Mouse (Mus musculus): Measurements from ENCODE around the gene Aanat. TPM values are rescaled to one million over a fixed set of nuclear protein-coding genes. Genes with fewer than 3 reads are reported as not detected.
A peak's percentile ranks its signal among the peaks of the same experiment; 100 is the strongest.
"Not testable (repeated sequence)": the region's sequence is repeated elsewhere in the genome, so short reads cannot be mapped to it uniquely, and the experiment has no call there.

Gene Aanat
- total RNA-seq, 2 experiments from 2014 or later = 0.64 to 1.5 TPM

GRCm38 (mm10) chr11:116624131-116624832, 38.0 kb downstream of the Aanat start:
- intact Hi-C loops (cut with DNase I) = no loop called here
- DNase-seq (ENCODE audit: low spot score in 2 of 2) = peak in 1 of 2 experiments; percentile 38

- DNase-seq (ENCODE audit: low spot score in 2 of 2) = no peak
- intact Hi-C loops (cut with DNase I) = loop anchor here (5.0 kb wide), 1 partner anchor 128 kb away; no protein-coding TSS in a partner anchor
Measured at GRCm38 (mm10) chr11:116625081-116626000, 39.1 kb downstream of the Aanat start.

- intact Hi-C loops (cut with DNase I) = loop anchor here (5.0 kb wide), 1 partner anchor 129 kb away; no protein-coding TSS in a partner anchor
- no peak for DNase-seq (ENCODE audit: low spot score in 2 of 2)
Measured at GRCm38 (mm10) chr11:116626299-116627071, 40.3 kb downstream of the Aanat start, which contains the start of gene Rhbdf2. Gene Rhbdf2 (minus strand): TSS chr11:116627019.

- no peak for DNase-seq (ENCODE audit: low spot score in 2 of 2)
- intact Hi-C loops (cut with DNase I) = loop anchor here (1.0 to 5.0 kb wide), 3 partner anchors 41 to 130 kb away; partner anchors contain the start of gene Aanat
Measured at GRCm38 (mm10) chr11:116627072-116628020, 41.1 kb downstream of the Aanat start.

- intact Hi-C loops (cut with DNase I) = loop anchor here (1.0 to 5.0 kb wide), 3 partner anchors 42 to 131 kb away; partner anchors contain the start of gene Aanat
- peak; percentile 89 to 91 for DNase-seq (ENCODE audit: low spot score in 2 of 2)
Measured at GRCm38 (mm10) chr11:116628712-116629111, 42.5 kb downstream of the Aanat start.

- intact Hi-C loops (cut with DNase I) = loop anchor here (2.0 to 5.0 kb wide), 2 partner anchors 43 to 132 kb away; partner anchors contain the start of gene Aanat
- DNase-seq (ENCODE audit: low spot score in 2 of 2) = no peak
Measured at GRCm38 (mm10) chr11:116629472-116629871, 43.2 kb downstream of the Aanat start.

GRCm38 (mm10) chr11:116630171-116630965, 44.1 kb downstream of the Aanat start:
- intact Hi-C loops (cut with DNase I) = no loop called here
- no peak for DNase-seq (ENCODE audit: low spot score in 2 of 2)

GRCm38 (mm10) chr11:116632962-116633361, 46.7 kb downstream of the Aanat start:
- intact Hi-C loops (cut with DNase I) = no loop called here
- DNase-seq (ENCODE audit: low spot score in 2 of 2) = no peak

GRCm38 (mm10) chr11:116636607-116637006, 50.4 kb downstream of the Aanat start:
- intact Hi-C loops (cut with DNase I); DNase-seq (ENCODE audit: low spot score in 2 of 2): not testable (repeated sequence)

GRCm38 (mm10) chr11:116641168-116641567, 54.9 kb downstream of the Aanat start:
- intact Hi-C loops (cut with DNase I) = loop anchor here (5.0 kb wide), 1 partner anchor 416 kb away; no protein-coding TSS in a partner anchor
- DNase-seq (ENCODE audit: low spot score in 2 of 2) = no peak

GRCm38 (mm10) chr11:116641731-116642130, 55.5 kb downstream of the Aanat start:
- intact Hi-C loops (cut with DNase I) = loop anchor here (5.0 kb wide), 1 partner anchor 416 kb away; no protein-coding TSS in a partner anchor
- no peak for DNase-seq (ENCODE audit: low spot score in 2 of 2)

- intact Hi-C loops (cut with DNase I) = loop anchor here (1.0 to 5.0 kb wide), 3 partner anchors 28 to 414 kb away; no protein-coding TSS in a partner anchor
- peak; percentile 85 to 89 for DNase-seq (ENCODE audit: low spot score in 2 of 2)
Measured at GRCm38 (mm10) chr11:116642681-116643578, 56.7 kb downstream of the Aanat start.

GRCm38 (mm10) chr11:116643579-116644224, 57.5 kb downstream of the Aanat start:
- intact Hi-C loops (cut with DNase I) = loop anchor here (1.0 to 5.0 kb wide), 3 partner anchors 28 to 414 kb away; no protein-coding TSS in a partner anchor
- DNase-seq (ENCODE audit: low spot score in 2 of 2) = no peak

GRCm38 (mm10) chr11:116644225-116645112, 58.2 kb downstream of the Aanat start:
- intact Hi-C loops (cut with DNase I) = loop anchor here (5.0 kb wide), 1 partner anchor 413 kb away; no protein-coding TSS in a partner anchor
- no peak for DNase-seq (ENCODE audit: low spot score in 2 of 2)
